Mouse (Mus musculus) bone marrow, adult 2 months (tissue): ENCODE results near the gene Sec23b.

Experiments used
- CTCF ChIP-seq: fragments of 200-500 bp; IDR thresholded peaks from 2 replicates; pipeline ENCODE4 v1.5.1; 2011; ENCODE audit warnings: low read length, control low read depth; ENCODE audit not compliant: control insufficient read depth, insufficient read depth
- POLR2A ChIP-seq: fragments of 200-500 bp; IDR thresholded peaks from 2 replicates; pipeline ENCODE4 v1.6.1; 2011; ENCODE audit warnings: low read depth, mild to moderate bottlenecking, control low read depth, low read length, borderline replicate concordance; ENCODE audit not compliant: control insufficient read depth

DNA sequence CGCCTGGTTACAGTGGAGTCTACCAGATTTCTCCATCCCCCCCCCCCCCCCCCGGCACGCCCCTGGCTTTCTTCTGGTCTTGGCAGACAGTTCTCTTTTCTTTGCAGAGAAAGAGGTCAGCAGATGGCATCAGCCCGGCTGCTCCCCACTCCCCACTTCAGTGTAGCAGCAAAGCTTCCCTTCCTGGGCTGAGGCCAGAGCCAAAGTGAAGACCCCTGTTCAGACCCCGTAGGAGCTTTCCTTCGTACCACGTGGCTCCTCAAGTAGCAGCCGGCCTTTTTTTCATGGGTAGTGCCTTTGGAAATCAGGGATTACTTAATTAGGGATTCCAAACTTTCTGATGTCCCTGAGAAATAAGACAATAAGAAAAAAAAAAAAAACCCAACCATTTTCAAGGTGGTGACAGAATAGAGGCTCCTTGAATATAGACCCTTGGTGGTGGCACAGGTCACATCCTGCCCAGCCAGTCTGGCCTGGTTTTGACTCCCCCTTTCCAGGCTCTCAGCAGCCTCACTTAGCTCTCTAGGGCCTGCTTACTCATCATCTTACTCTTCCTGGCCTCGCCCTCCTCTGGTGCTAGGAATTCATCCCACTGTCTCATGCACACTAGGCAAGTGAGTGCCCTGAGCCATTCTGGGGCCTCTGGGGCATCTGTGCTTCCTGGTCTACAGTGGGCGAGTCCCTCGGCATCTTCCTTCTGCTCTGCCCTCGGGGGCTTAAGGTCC is 81.8 kb downstream of the Sec23b start:
- TF ChIP-seq CTCF (no peak), POLR2A (no peak)
